Comparison of ENCODE assay signal across 22 mouse cellular contexts in genomic region chr13:9162888-9163287, GRCm38 (mm10).
"Had no signal": no experiment of that assay in that cellular context is flagged by ENCODE, and none has a peak within 500 bp of the region (broad histone marks: within the 10 kb centered on the region; RNA-seq: fewer than 3 reads in every experiment).

No protein-coding gene starts in this region.

- H3K4me2 ChIP-seq: heart, embryonic 12.5 days; hindbrain, embryonic 12.5 days; hindbrain, embryonic 14.5 days; limb, embryonic 12.5 days; liver, embryonic 12.5 days had no signal

- DNase-seq: gastrocnemius, adult 2 months; gastrocnemius, postnatal 10 days; gastrocnemius, postnatal 25 days; heart, adult 18-20 months; heart, postnatal 4 days; kidney, adult 11 months; kidney, adult 8-10 months; kidney, postnatal 10 days; kidney, postnatal 36 days; layer of hippocampus, adult 9-11 months; layer of hippocampus, postnatal 36 days had no signal

- ATAC-seq: hindbrain, embryonic 16.5 days; inflammation-experienced regulatory T-cells, adult 6 months; liver, embryonic 12.5 days had no signal

- H3K4me1 ChIP-seq: heart, embryonic 10.5 days; heart, embryonic 12.5 days; hindbrain, embryonic 10.5 days; hindbrain, embryonic 12.5 days; limb, embryonic 10.5 days; limb, embryonic 12.5 days; liver, embryonic 12.5 days had no signal

- H3K9ac ChIP-seq: heart, embryonic 12.5 days; hindbrain, embryonic 12.5 days; hindbrain, embryonic 14.5 days; limb, embryonic 12.5 days; liver, embryonic 12.5 days; liver, embryonic 14.5 days had no signal

- H3K9me3 ChIP-seq: heart, embryonic 10.5 days; heart, embryonic 12.5 days; hindbrain, embryonic 10.5 days; hindbrain, embryonic 12.5 days; limb, embryonic 10.5 days; limb, embryonic 12.5 days; liver, embryonic 12.5 days had no signal

- H3K27me3 ChIP-seq: heart, embryonic 12.5 days; hindbrain, embryonic 12.5 days; limb, embryonic 12.5 days; liver, embryonic 12.5 days had no signal

- H3K4me3 ChIP-seq: gastrocnemius, adult 2 months; heart, embryonic 10.5 days; heart, embryonic 12.5 days; hindbrain, embryonic 10.5 days; hindbrain, embryonic 12.5 days; limb, embryonic 10.5 days; limb, embryonic 12.5 days; liver, embryonic 12.5 days had no signal

- H3K27ac ChIP-seq: gastrocnemius, adult 2 months; heart, embryonic 10.5 days; hindbrain, embryonic 10.5 days; hindbrain, embryonic 12.5 days; hindbrain, embryonic 14.5 days; limb, embryonic 10.5 days; limb, embryonic 12.5 days; liver, embryonic 12.5 days; liver, embryonic 14.5 days had no signal
